Mouse (Mus musculus) heart, embryonic 16.5 days (tissue): ENCODE measurements around the gene Ckap5. TPM values are rescaled to one million over a fixed set of nuclear protein-coding genes. Genes with fewer than 3 reads are reported as not detected.

Source experiments
- ATAC-seq: fragments of 200-750 bp; cut with Nextera tagmentation; replicated peaks from 2 replicates; pipeline ENCODE4 v1.8.0; 2017; ENCODE audit warnings: moderate number of reproducible peaks; ENCODE audit not compliant: insufficient read depth, low FRiP score; ENCODE audit errors: extremely low read depth
- H3K27ac ChIP-seq: fragments of 300-500 bp; sonication (generic); 2 replicates; pipeline ENCODE4 v1.5.1; 2014; ENCODE audit warnings: mild to moderate bottlenecking, low read length, control low read depth, moderate library complexity
- H3K27me3 ChIP-seq: fragments of 300-500 bp; sonication (generic); 2 replicates; pipeline ENCODE4 v1.6.1; 2014; ENCODE audit warnings: low read length, mixed read lengths; ENCODE audit not compliant: control insufficient read depth, insufficient read depth
- H3K36me3 ChIP-seq: fragments of 300-500 bp; sonication (generic); 2 replicates; pipeline ENCODE4 v1.6.1; 2014; ENCODE audit not compliant: control insufficient read depth, insufficient read depth
- H3K4me1 ChIP-seq: fragments of 300-500 bp; sonication (generic); 2 replicates; pipeline ENCODE4 v1.6.1; 2014; ENCODE audit warnings: low read length, mixed read lengths; ENCODE audit not compliant: control insufficient read depth, insufficient read depth
- H3K4me2 ChIP-seq: fragments of 300-500 bp; sonication (generic); 2 replicates; pipeline ENCODE4 v1.6.1; 2014; ENCODE audit warnings: low read depth, mild to moderate bottlenecking, control low read depth, low read length
- H3K4me3 ChIP-seq: fragments of 300-500 bp; sonication (generic); 2 replicates; pipeline ENCODE4 v1.5.1; 2014; ENCODE audit warnings: mild to moderate bottlenecking, control low read depth, low read length
- H3K9ac ChIP-seq: fragments of 300-500 bp; sonication (generic); 2 replicates; pipeline ENCODE4 v1.6.1; 2014; ENCODE audit warnings: low read length, control low read depth
- H3K9me3 ChIP-seq: fragments of 300-500 bp; sonication (generic); replicated peaks from 2 replicates; pipeline ENCODE4 v1.6.1; 2016; ENCODE audit warnings: low read length; ENCODE audit not compliant: control insufficient read depth
- WGBS: fragments of 180-500 bp; shearing (Covaris S2); extraction: QIAGEN DNeasy Blood & Tissue Kit; methylation state at CpG from one replicate; pipeline ENCODE4 v1.1.7; 2014; 5-methylcytosine and 5-hydroxymethylcytosine counted together
- polyA plus RNA-seq: library from polyadenylated mRNA; unstranded; fragments of >200 nt; fragmentation: Nextera tagmentation; extraction: Ambion mirVana; gene quantifications from 2 replicates; pipeline ENCODE4 v1.2.1, GENCODE M21; 2015

The Ckap5 gene
- polyA plus RNA-seq, 1 experiment from 2014 or later = 61.1 TPM

DNA sequence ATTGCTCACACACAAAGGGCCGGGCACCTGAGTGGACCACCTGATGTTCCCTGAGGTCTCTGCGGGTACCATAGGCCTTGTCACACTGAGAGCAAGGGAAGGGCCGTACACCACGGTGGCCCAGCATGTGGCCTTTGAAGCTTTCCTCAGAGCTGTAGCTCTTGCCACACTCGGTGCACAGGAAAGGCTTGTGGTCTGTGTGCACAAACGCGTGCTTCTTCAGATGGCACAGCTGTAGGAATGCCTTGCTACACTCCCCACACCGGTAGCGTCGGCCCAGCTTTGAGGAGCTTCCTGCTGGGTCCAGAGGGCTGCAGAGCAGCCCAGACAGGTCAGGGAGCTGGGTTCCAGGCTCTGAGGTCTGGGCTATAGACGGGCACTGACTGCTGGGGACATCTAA lies 119.2 kb downstream of the Ckap5 start:
- ATAC-seq = no peak
- Histone ChIP-seq H3K36me3 (peaks cover 45% of the 10 kb centered on the region), H3K27ac (no peak overlapping the region)

GRCm38 (mm10) chr2:91646733-91647132 lies 120.2 kb downstream of the Ckap5 start:
- Histone ChIP-seq H3K9ac (no peak overlapping the region), H3K36me3 (peaks cover 45% of the 10 kb centered on the region)
- ATAC-seq = no peak

More for the DNA sequence above, 119.2 kb downstream of the Ckap5 start:
- Histone ChIP-seq H3K4me3 (no peak overlapping the region), H3K27me3 (no peaks in the 10 kb centered on the region), H3K9me3 (no peaks in the 10 kb centered on the region), H3K4me2 (no peak overlapping the region), H3K9ac (no peak overlapping the region), H3K4me1 (peaks cover 6% of the 10 kb centered on the region)
- WGBS = 86% methylated on average over 11 of the region's 11 CpGs

GRCm38 (mm10) chr2:91649152-91649551 lies 122.6 kb downstream of the Ckap5 start:
- H3K4me1 ChIP-seq = peaks cover 34% of the 10 kb centered on the region
- 2% methylated on average over 15 of the region's 15 CpGs for WGBS
- H3K9ac ChIP-seq = peak overlapping the region; percentile 80
- ATAC-seq = peak; percentile 3; the same call in 1 of the 2 replicates
- no peaks in the 10 kb centered on the region for H3K9me3 ChIP-seq
- H3K27me3 ChIP-seq = no peaks in the 10 kb centered on the region
- H3K27ac ChIP-seq = peak overlapping the region; percentile 86
- H3K4me2 ChIP-seq = peak overlapping the region; percentile 91
- peaks cover 36% of the 10 kb centered on the region for H3K36me3 ChIP-seq
- H3K4me3 ChIP-seq = peak overlapping the region; percentile 61

More at GRCm38 (mm10) chr2:91646733-91647132, 120.2 kb downstream of the Ckap5 start:
- WGBS = 39% methylated on average over 1 of the region's 1 CpGs
- no peak overlapping the region for H3K4me3 ChIP-seq
- no peaks in the 10 kb centered on the region for H3K9me3 ChIP-seq
- no peak overlapping the region for H3K4me2 ChIP-seq
- no peak overlapping the region for H3K27ac ChIP-seq
- H3K27me3 ChIP-seq = no peaks in the 10 kb centered on the region
- peaks cover 14% of the 10 kb centered on the region for H3K4me1 ChIP-seq

- Histone ChIP-seq H3K4me2 (peak within 1 kb of the TSS; percentile 91), H3K9ac (peak within 1 kb of the TSS; percentile 82), H3K9me3 (no peaks in the 10 kb centered on the region), H3K27me3 (no peaks in the 10 kb centered on the region), H3K27ac (peak within 1 kb of the TSS; percentile 86), H3K4me3 (peak within 1 kb of the TSS; percentile 61), H3K36me3 (peaks cover 35% of the 10 kb centered on the region), H3K4me1 (peaks cover 36% of the 10 kb centered on the region)
- ATAC-seq = peak; percentile 84
- WGBS = under 1% methylated on average over 44 of the region's 44 CpGs
Observed at GRCm38 (mm10) chr2:91649553-91650359, 123.2 kb downstream of the Ckap5 start, which contains the start of the genes Zfp408 and Arhgap1. TSS of gene Zfp408 (minus strand) at chr2:91649791. TSS of gene Arhgap1 (plus strand) at chr2:91649860.

DNA sequence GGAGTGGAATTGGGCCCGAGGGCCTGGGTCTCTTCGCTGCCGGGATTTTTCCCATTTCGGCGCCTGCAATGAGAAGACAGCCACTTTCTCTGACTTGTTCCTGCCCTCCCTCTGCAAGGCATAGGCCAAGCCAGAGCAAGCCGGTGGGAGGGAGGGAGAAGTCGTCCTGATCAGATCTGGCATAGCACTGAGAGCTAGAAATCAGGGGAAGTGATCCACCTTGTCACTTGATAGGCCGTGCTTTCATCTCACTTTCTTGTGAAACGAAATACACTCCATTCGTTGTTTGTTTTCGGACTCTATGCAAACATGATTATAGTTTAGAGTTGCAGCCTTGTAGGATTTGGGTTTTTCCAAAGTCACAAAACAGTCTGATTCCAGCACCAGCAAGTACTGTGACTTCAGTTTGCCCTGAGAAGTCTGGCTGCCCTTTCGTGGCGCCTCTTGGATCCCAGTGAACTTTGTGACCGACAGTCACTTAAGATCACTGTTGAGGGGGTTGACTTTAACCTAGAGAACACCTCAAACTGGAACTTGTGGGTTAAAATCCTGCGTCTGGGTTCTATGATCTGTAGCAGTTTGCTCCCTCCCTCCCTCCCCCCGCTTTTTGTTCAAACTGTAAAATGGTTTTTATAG lies 123.9 kb downstream of the Ckap5 start:
- H3K27ac ChIP-seq = peak overlapping the region; percentile 86
- peak overlapping the region; percentile 61 for H3K4me3 ChIP-seq
- H3K27me3 ChIP-seq = no peaks in the 10 kb centered on the region
- H3K4me1 ChIP-seq = peaks cover 43% of the 10 kb centered on the region
- peak; percentile 44 for ATAC-seq
- peak overlapping the region; percentile 83 for H3K4me2 ChIP-seq
- H3K36me3 ChIP-seq = peaks cover 31% of the 10 kb centered on the region
- 7% methylated on average over 16 of the region's 16 CpGs for WGBS
- H3K9me3 ChIP-seq = no peaks in the 10 kb centered on the region
- H3K9ac ChIP-seq = peak overlapping the region; percentile 82

DNA sequence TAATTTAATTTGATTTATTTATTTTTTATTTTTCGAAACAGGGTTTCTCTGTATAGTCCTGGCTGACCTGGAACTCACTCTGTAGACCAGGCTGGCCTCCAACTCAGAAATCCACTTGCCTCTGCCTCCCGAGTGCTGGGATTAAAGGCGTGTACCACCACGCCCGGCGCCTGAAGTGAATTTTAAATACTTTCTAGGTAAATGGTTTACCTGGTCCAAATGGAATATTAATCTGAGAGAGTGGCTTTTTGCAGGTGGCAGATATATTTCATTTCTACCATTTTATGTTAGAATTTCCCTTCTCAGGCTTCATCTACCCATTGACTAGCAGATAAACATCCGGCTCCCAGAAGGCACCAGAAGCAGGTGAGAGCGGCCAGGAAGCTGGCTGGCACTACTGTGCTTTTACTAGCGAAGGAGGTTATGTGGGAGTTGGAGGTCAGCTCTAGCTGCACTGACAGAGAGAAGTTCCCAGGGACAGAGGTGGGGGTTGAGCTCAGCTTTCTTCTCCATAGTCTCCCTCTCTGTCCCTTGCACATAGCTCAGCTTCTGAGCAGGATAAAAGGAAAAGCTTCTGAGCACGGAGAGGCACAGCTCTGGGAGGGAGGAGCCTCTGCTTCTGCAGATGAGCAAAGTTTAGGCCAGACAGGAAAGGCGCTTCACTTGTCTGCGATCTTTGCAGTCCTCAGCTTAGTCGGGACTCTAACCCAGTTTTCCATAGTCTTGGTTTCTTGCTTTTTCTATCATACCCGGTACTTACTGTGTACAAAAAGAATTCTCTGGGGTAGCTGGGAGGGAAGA lies 125.1 kb downstream of the Ckap5 start:
- ATAC-seq = no peak
- H3K4me3 ChIP-seq = 0 out of 2 replicates have a peak overlapping the region, but pooled peaks have one; percentile 7
- H3K4me2 ChIP-seq = peak overlapping the region; percentile 83; the same call in 1 of the 2 replicates
- H3K9me3 ChIP-seq = no peaks in the 10 kb centered on the region
- peaks cover 54% of the 10 kb centered on the region for H3K4me1 ChIP-seq
- H3K27ac ChIP-seq = peak overlapping the region; percentile 41
- peak overlapping the region; percentile 41 for H3K9ac ChIP-seq
- WGBS = 65% methylated on average over 14 of the region's 14 CpGs
- H3K36me3 ChIP-seq = peaks cover 19% of the 10 kb centered on the region
- no peaks in the 10 kb centered on the region for H3K27me3 ChIP-seq

DNA sequence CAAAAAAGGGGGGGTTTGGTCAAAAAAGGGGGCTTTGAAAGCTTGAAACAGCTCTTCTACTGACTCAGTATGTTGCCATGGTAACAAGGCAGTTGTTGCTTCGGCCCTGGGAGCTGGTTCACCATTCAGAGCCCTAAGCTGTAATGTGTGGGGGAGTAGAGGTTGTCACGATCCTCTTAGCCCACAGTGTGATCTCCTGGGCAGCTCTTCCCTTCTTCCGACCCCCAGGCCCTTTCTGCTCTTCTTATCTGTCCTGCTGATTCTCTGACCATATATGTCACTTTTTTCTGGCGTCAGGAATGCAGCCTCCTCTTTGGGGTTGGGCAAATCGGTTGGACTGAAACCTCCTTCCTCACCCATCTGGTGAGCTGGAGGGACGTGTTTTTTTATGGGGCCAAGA lies 126.3 kb downstream of the Ckap5 start:
- no peaks in the 10 kb centered on the region for H3K9me3 ChIP-seq
- peaks cover 16% of the 10 kb centered on the region for H3K36me3 ChIP-seq
- peak overlapping the region; percentile 64 for H3K27ac ChIP-seq
- ATAC-seq = no peak
- peak overlapping the region; percentile 33 for H3K4me2 ChIP-seq
- peak overlapping the region; percentile 42 for H3K9ac ChIP-seq
- WGBS = 25% methylated on average over 6 of the region's 6 CpGs
- no peaks in the 10 kb centered on the region for H3K27me3 ChIP-seq
- peaks cover 56% of the 10 kb centered on the region for H3K4me1 ChIP-seq
- H3K4me3 ChIP-seq = no peak overlapping the region

DNA sequence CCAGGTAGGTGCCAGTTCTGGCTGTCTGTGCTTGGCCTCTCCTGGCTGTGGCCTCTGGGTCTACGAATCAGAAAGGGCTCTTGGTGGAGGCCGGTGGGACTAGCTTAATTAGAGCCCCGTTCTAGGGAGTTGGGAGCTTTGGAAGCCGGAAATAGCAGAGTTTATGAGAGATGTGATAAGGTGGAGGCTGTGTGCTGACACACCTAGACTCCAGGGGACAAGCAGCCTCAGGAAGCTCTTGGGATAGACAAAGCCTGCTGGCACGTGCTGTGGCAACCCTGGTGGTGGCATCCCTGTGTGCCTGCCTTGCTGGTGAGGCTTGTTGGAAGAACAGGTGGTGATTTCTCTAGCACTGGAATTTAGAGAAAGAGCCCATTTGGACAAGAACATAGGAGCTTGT lies 128.8 kb downstream of the Ckap5 start:
- H3K9me3 ChIP-seq = no peaks in the 10 kb centered on the region
- H3K9ac ChIP-seq = 0 out of 2 replicates have a peak overlapping the region, but pooled peaks have one; percentile 34
- no peak overlapping the region for H3K4me3 ChIP-seq
- peaks cover 51% of the 10 kb centered on the region for H3K4me1 ChIP-seq
- WGBS = 41% methylated on average over 5 of the region's 5 CpGs
- peaks cover 29% of the 10 kb centered on the region for H3K36me3 ChIP-seq
- H3K4me2 ChIP-seq = 0 out of 2 replicates have a peak overlapping the region, but pooled peaks have one; percentile 5
- ATAC-seq = no peak
- no peaks in the 10 kb centered on the region for H3K27me3 ChIP-seq
- H3K27ac ChIP-seq = peak overlapping the region; percentile 81
